Mouse (Mus musculus) lung, adult 2 months (tissue): Measurements from ENCODE around the gene Fam135a.

Experiments used
- CTCF ChIP-seq: fragments of 200-500 bp; IDR thresholded peaks from 2 replicates; pipeline ENCODE4 v1.5.1; 2011; ENCODE audit warnings: mild to moderate bottlenecking, low read length, control low read depth; ENCODE audit not compliant: insufficient read depth
- POLR2A ChIP-seq: fragments of 200-500 bp; IDR thresholded peaks from 2 replicates; pipeline ENCODE4 v1.6.1; 2011; ENCODE audit warnings: low read depth, mild to moderate bottlenecking, control low read depth, low read length, borderline replicate concordance; ENCODE audit errors: extremely low read depth

DNA sequence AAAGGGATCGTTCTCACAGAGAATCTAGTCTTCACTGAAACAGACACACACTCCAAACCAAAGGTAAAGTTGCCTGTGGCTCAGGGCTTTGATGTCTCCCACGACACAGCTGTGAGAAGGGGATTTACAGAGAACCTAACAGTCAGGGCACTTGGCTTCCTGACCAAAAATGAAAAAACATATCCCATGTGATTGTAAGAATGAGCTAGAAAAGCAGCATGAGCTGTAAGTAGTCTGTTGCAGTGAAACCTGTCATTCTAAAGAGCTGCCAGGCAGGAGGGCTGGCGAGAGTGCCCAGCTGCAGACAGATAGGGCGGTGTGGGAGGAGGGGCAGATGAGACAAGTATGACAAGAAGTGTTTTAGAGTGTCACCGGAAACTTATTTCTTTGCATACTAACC, 54.5 kb downstream of the Fam135a start:
- TF ChIP-seq CTCF (no peak), POLR2A (no peak)
